Mouse (Mus musculus) kidney, embryonic 14.5 days (tissue): ENCODE results near the gene Rhoc. TPM values are rescaled to one million over a fixed set of nuclear protein-coding genes. Genes with fewer than 3 reads are reported as not detected.

ENCODE experiments used
- ATAC-seq: fragments of 200-750 bp; cut with Nextera tagmentation; 2 replicates; pipeline ENCODE4 v1.8.0; 2017; ENCODE audit warnings: moderate number of reproducible peaks, mild to moderate bottlenecking, moderate TSS enrichment, moderate library complexity; ENCODE audit not compliant: low FRiP score, low TSS enrichment
- H3K27ac ChIP-seq: fragments of 300-500 bp; sonication (generic); 2 replicates; pipeline ENCODE4 v1.5.1; 2014; ENCODE audit warnings: low read depth, mild to moderate bottlenecking, low read length, moderate library complexity, mixed read lengths
- H3K27me3 ChIP-seq: fragments of 300-500 bp; sonication (generic); 2 replicates; pipeline ENCODE4 v1.6.1; 2014; ENCODE audit warnings: mild to moderate bottlenecking, low read length; ENCODE audit not compliant: control insufficient read depth, insufficient read depth
- H3K36me3 ChIP-seq: fragments of 300-500 bp; sonication (generic); 2 replicates; pipeline ENCODE4 v1.6.1; 2014; ENCODE audit warnings: low read length, mixed read lengths; ENCODE audit not compliant: control insufficient read depth, insufficient read depth
- H3K4me1 ChIP-seq: fragments of 300-500 bp; sonication (generic); 2 replicates; pipeline ENCODE4 v1.6.1; 2014; ENCODE audit warnings: low read length, mixed read lengths; ENCODE audit not compliant: control insufficient read depth, insufficient read depth
- H3K4me2 ChIP-seq: fragments of 300-500 bp; sonication (generic); replicated peaks from 2 replicates; pipeline ENCODE4 v1.6.1; 2014; ENCODE audit warnings: low read depth, mild to moderate bottlenecking, low read length
- H3K4me3 ChIP-seq: fragments of 300-500 bp; sonication (generic); 2 replicates; pipeline ENCODE4 v1.5.1; 2014; ENCODE audit warnings: mild to moderate bottlenecking, low read length
- H3K9ac ChIP-seq: fragments of 300-500 bp; sonication (generic); 2 replicates; pipeline ENCODE4 v1.6.1; 2014; ENCODE audit warnings: low read depth, mild to moderate bottlenecking, low read length, moderate library complexity
- H3K9me3 ChIP-seq: fragments of 300-500 bp; sonication (generic); 2 replicates; pipeline ENCODE4 v1.6.1; 2016; ENCODE audit warnings: low read length; ENCODE audit not compliant: control insufficient read depth
- WGBS: fragments of 180-500 bp; shearing (Covaris S2); extraction: QIAGEN DNeasy Blood & Tissue Kit; methylation state at CpG from one replicate; pipeline ENCODE4 v1.1.7; 2014; 5-methylcytosine and 5-hydroxymethylcytosine counted together
- polyA plus RNA-seq: library from polyadenylated mRNA; unstranded; fragments of >200 nt; fragmentation: Nextera tagmentation; extraction: Ambion mirVana; gene quantifications from 2 replicates; pipeline ENCODE4 v1.2.1, GENCODE M21; 2014

Rhoc gene
- polyA plus RNA-seq, 1 experiment from 2014 or later: 110 TPM

GRCm38 (mm10) chr3:104790401-104790937 is 2.3 kb downstream of the Rhoc start:
- WGBS: 10% methylated on average over 6 of the region's 6 CpGs
- Histone ChIP-seq H3K27me3 (0 out of 2 replicates have a peak, but pooled peaks cover 2% of the 10 kb centered on the region), H3K4me2 (peak overlapping the region; percentile 83), H3K27ac (peak overlapping the region; percentile 65; the same call in 1 of the 2 replicates), H3K9me3 (no peaks in the 10 kb centered on the region), H3K9ac (peak overlapping the region; percentile 79; the same call in 1 of the 2 replicates), H3K36me3 (peaks cover 34% of the 10 kb centered on the region), H3K4me3 (peak overlapping the region; percentile 53), H3K4me1 (peaks cover 54% of the 10 kb centered on the region)
- peak; percentile 14 for ATAC-seq

- Histone ChIP-seq H3K27me3 (no peaks in the 10 kb centered on the region), H3K9ac (peak overlapping the region; percentile 79; the same call in 1 of the 2 replicates), H3K27ac (peak overlapping the region; percentile 65; the same call in 1 of the 2 replicates), H3K4me3 (peak overlapping the region; percentile 53), H3K4me1 (peaks cover 57% of the 10 kb centered on the region), H3K36me3 (peaks cover 39% of the 10 kb centered on the region), H3K4me2 (peak overlapping the region; percentile 83), H3K9me3 (no peaks in the 10 kb centered on the region)
- ATAC-seq: no peak
- WGBS: 19% methylated on average over 4 of the region's 4 CpGs
Measured at GRCm38 (mm10) chr3:104791017-104791416, 2.8 kb downstream of the Rhoc start.

GRCm38 (mm10) chr3:104791671-104792070 is 3.5 kb downstream of the Rhoc start:
- Histone ChIP-seq H3K4me3 (no peak overlapping the region), H3K36me3 (peaks cover 45% of the 10 kb centered on the region), H3K27ac (no peak overlapping the region), H3K9me3 (no peaks in the 10 kb centered on the region), H3K9ac (no peak overlapping the region), H3K4me1 (peaks cover 63% of the 10 kb centered on the region), H3K4me2 (no peak overlapping the region), H3K27me3 (no peaks in the 10 kb centered on the region)
- ATAC-seq: no peak
- 94% methylated on average over 8 of the region's 8 CpGs for WGBS

- Histone ChIP-seq H3K4me1 (peaks cover 65% of the 10 kb centered on the region), H3K9me3 (no peaks in the 10 kb centered on the region), H3K9ac (no peak overlapping the region), H3K36me3 (peaks cover 55% of the 10 kb centered on the region), H3K27me3 (no peaks in the 10 kb centered on the region), H3K4me2 (no peak overlapping the region), H3K27ac (0 out of 2 replicates have a peak overlapping the region, but pooled peaks have one; percentile 37), H3K4me3 (no peak overlapping the region)
- WGBS: 68% methylated on average over 15 of the region's 15 CpGs
- no peak for ATAC-seq
Measured at GRCm38 (mm10) chr3:104792360-104793270, 4.4 kb downstream of the Rhoc start.

GRCm38 (mm10) chr3:104793871-104794828 is 6.0 kb downstream of the Rhoc start:
- peaks cover 61% of the 10 kb centered on the region for H3K36me3 ChIP-seq
- no peak overlapping the region for H3K4me3 ChIP-seq
- H3K4me2 ChIP-seq: no peak overlapping the region; the same call in 1 of the 2 replicates
- WGBS: 46% methylated on average over 19 of the region's 20 CpGs
- H3K27me3 ChIP-seq: no peaks in the 10 kb centered on the region
- H3K27ac ChIP-seq: peak overlapping the region; percentile 82
- H3K4me1 ChIP-seq: peaks cover 65% of the 10 kb centered on the region
- no peak overlapping the region; the same call in 1 of the 2 replicates for H3K9ac ChIP-seq
- no peaks in the 10 kb centered on the region for H3K9me3 ChIP-seq
- ATAC-seq: peak; percentile 92

GRCm38 (mm10) chr3:104794953-104795470 is 6.8 kb downstream of the Rhoc start:
- Histone ChIP-seq H3K36me3 (peaks cover 69% of the 10 kb centered on the region), H3K27ac (peak overlapping the region; percentile 82), H3K9ac (0 out of 2 replicates have a peak overlapping the region, but pooled peaks have one; percentile 12), H3K4me2 (no peak overlapping the region), H3K9me3 (no peaks in the 10 kb centered on the region), H3K4me1 (peaks cover 60% of the 10 kb centered on the region), H3K4me3 (no peak overlapping the region), H3K27me3 (no peaks in the 10 kb centered on the region)
- WGBS: 35% methylated on average over 12 of the region's 12 CpGs
- no peak for ATAC-seq

GRCm38 (mm10) chr3:104795661-104796340 is 7.6 kb downstream of the Rhoc start:
- ATAC-seq: no peak
- no peak overlapping the region for H3K4me3 ChIP-seq
- peak overlapping the region; percentile 82 for H3K27ac ChIP-seq
- no peak overlapping the region for H3K4me2 ChIP-seq
- H3K36me3 ChIP-seq: peaks cover 76% of the 10 kb centered on the region
- WGBS: 58% methylated on average over 15 of the region's 15 CpGs
- peaks cover 52% of the 10 kb centered on the region for H3K4me1 ChIP-seq
- 0 out of 2 replicates have a peak overlapping the region, but pooled peaks have one; percentile 12 for H3K9ac ChIP-seq
- H3K27me3 ChIP-seq: no peaks in the 10 kb centered on the region
- H3K9me3 ChIP-seq: no peaks in the 10 kb centered on the region
